Mouse (Mus musculus) midbrain, embryonic 16.5 days (tissue): ENCODE measurements around the gene 1700017B05Rik. TPM values are rescaled to one million over a fixed set of nuclear protein-coding genes. Genes with fewer than 3 reads are reported as not detected.

ENCODE experiments used
- ATAC-seq: fragments of 200-750 bp; cut with Nextera tagmentation; 2 replicates; pipeline ENCODE4 v1.8.0; 2017; ENCODE audit warnings: moderate TSS enrichment
- H3K27ac ChIP-seq: fragments of 300-500 bp; sonication (generic); 2 replicates; pipeline ENCODE4 v1.5.1; 2014; ENCODE audit warnings: mild to moderate bottlenecking, low read length, mixed read lengths
- H3K27me3 ChIP-seq: fragments of 300-500 bp; sonication (generic); 2 replicates; pipeline ENCODE4 v1.6.1; 2014; ENCODE audit warnings: low read depth, low read length, mixed read lengths; ENCODE audit not compliant: control insufficient read depth, insufficient read depth
- H3K36me3 ChIP-seq: fragments of 300-500 bp; sonication (generic); 2 replicates; pipeline ENCODE4 v1.6.1; 2014; ENCODE audit warnings: mild to moderate bottlenecking, low read length, moderate library complexity, mixed read lengths; ENCODE audit not compliant: control insufficient read depth, insufficient read depth
- H3K4me1 ChIP-seq: fragments of 300-500 bp; sonication (generic); 2 replicates; pipeline ENCODE4 v1.6.1; 2014; ENCODE audit warnings: mild to moderate bottlenecking, low read length, mixed read lengths; ENCODE audit not compliant: control insufficient read depth, insufficient read depth
- H3K4me2 ChIP-seq: fragments of 300-500 bp; sonication (generic); 2 replicates; pipeline ENCODE4 v1.6.1; 2014; ENCODE audit warnings: mild to moderate bottlenecking, low read length, mixed read lengths
- H3K4me3 ChIP-seq: fragments of 300-500 bp; sonication (generic); 2 replicates; pipeline ENCODE4 v1.5.1; 2014; ENCODE audit warnings: low read depth, mild to moderate bottlenecking, low read length, moderate library complexity, mixed read lengths
- H3K9ac ChIP-seq: fragments of 300-500 bp; sonication (generic); 2 replicates; pipeline ENCODE4 v1.6.1; 2014; ENCODE audit warnings: low read depth, low read length, mixed read lengths
- H3K9me3 ChIP-seq: fragments of 300-500 bp; sonication (generic); replicated peaks from 2 replicates; pipeline ENCODE4 v1.6.1; 2014; ENCODE audit warnings: mild to moderate bottlenecking, low read length, mixed read lengths; ENCODE audit not compliant: control insufficient read depth, poor library complexity, severe bottlenecking
- WGBS: fragments of 180-500 bp; shearing (Covaris S2); extraction: QIAGEN DNeasy Blood & Tissue Kit; methylation state at CpG from one replicate; pipeline ENCODE4 v1.1.7; 2014; 5-methylcytosine and 5-hydroxymethylcytosine counted together
- polyA plus RNA-seq: library from polyadenylated mRNA; unstranded; fragments of >200 nt; fragmentation: Nextera tagmentation; extraction: Ambion mirVana; gene quantifications from 2 replicates; pipeline ENCODE4 v1.2.1, GENCODE M21; 2015

The 1700017B05Rik gene
- polyA plus RNA-seq, 1 experiment from 2014 or later, result 4.2 TPM

- Histone ChIP-seq H3K9me3 (no peaks in the 10 kb centered on the region), H3K4me3 (no peak overlapping the region), H3K4me2 (no peak overlapping the region), H3K27ac (no peak overlapping the region), H3K36me3 (no peaks in the 10 kb centered on the region), H3K9ac (no peak overlapping the region), H3K4me1 (peaks cover 6% of the 10 kb centered on the region; the same call in 1 of the 2 replicates), H3K27me3 (no peaks in the 10 kb centered on the region; the same call in 1 of the 2 replicates)
- no peak for ATAC-seq
- 26% methylated on average over 10 of the region's 10 CpGs for WGBS
Measured at GRCm38 (mm10) chr9:57268078-57268477, 5.7 kb upstream of the 1700017B05Rik start.

GRCm38 (mm10) chr9:57267421-57267820, 5.0 kb upstream of the 1700017B05Rik start:
- H3K27me3 ChIP-seq, result no peaks in the 10 kb centered on the region; the same call in 1 of the 2 replicates
- H3K36me3 ChIP-seq, result no peaks in the 10 kb centered on the region
- H3K4me1 ChIP-seq, result peaks cover 6% of the 10 kb centered on the region; the same call in 1 of the 2 replicates
- no peaks in the 10 kb centered on the region for H3K9me3 ChIP-seq
- 19% methylated on average over 5 of the region's 5 CpGs for WGBS
- no peak overlapping the region for H3K9ac ChIP-seq
- no peak overlapping the region for H3K4me2 ChIP-seq
- H3K27ac ChIP-seq, result no peak overlapping the region
- H3K4me3 ChIP-seq, result no peak overlapping the region
- no peak for ATAC-seq

- Histone ChIP-seq H3K4me3 (no peak overlapping the region), H3K27me3 (no peaks in the 10 kb centered on the region; the same call in 1 of the 2 replicates), H3K4me1 (peaks cover 14% of the 10 kb centered on the region; the same call in 1 of the 2 replicates), H3K4me2 (no peak overlapping the region), H3K36me3 (no peaks in the 10 kb centered on the region), H3K9ac (no peak overlapping the region), H3K27ac (no peak overlapping the region), H3K9me3 (no peaks in the 10 kb centered on the region)
- 72% methylated on average over 5 of the region's 5 CpGs for WGBS
- no peak for ATAC-seq
Measured at GRCm38 (mm10) chr9:57265125-57265524, 2.7 kb upstream of the 1700017B05Rik start.

GRCm38 (mm10) chr9:57262795-57263684, 628 bp upstream of the 1700017B05Rik start:
- ATAC-seq, result no peak
- Histone ChIP-seq H3K27ac (no peak overlapping the region), H3K27me3 (no peaks in the 10 kb centered on the region; the same call in 1 of the 2 replicates), H3K4me2 (peak overlapping the region; percentile 97), H3K4me3 (peak overlapping the region; percentile 60), H3K4me1 (peaks cover 14% of the 10 kb centered on the region; the same call in 1 of the 2 replicates), H3K36me3 (no peaks in the 10 kb centered on the region), H3K9ac (peak overlapping the region; percentile 77; the same call in 1 of the 2 replicates), H3K9me3 (no peaks in the 10 kb centered on the region)
- WGBS, result 55% methylated on average over 13 of the region's 13 CpGs

GRCm38 (mm10) chr9:57261516-57261912, 898 bp downstream of the 1700017B05Rik start:
- Histone ChIP-seq H3K27ac (no peak overlapping the region), H3K4me1 (peaks cover 8% of the 10 kb centered on the region; the same call in 1 of the 2 replicates), H3K36me3 (no peaks in the 10 kb centered on the region), H3K27me3 (no peaks in the 10 kb centered on the region; the same call in 1 of the 2 replicates), H3K4me3 (peak overlapping the region; percentile 60), H3K4me2 (peak overlapping the region; percentile 97), H3K9ac (peak overlapping the region; percentile 77), H3K9me3 (no peaks in the 10 kb centered on the region)
- ATAC-seq, result peak; percentile 32; the same call in 1 of the 2 replicates
- under 1% methylated on average over 26 of the region's 26 CpGs for WGBS

- WGBS, result 25% methylated on average over 12 of the region's 12 CpGs
- H3K27me3 ChIP-seq, result no peaks in the 10 kb centered on the region; the same call in 1 of the 2 replicates
- no peak overlapping the region for H3K9ac ChIP-seq
- no peak overlapping the region for H3K27ac ChIP-seq
- peaks cover 8% of the 10 kb centered on the region; the same call in 1 of the 2 replicates for H3K4me1 ChIP-seq
- H3K4me2 ChIP-seq, result peak overlapping the region; percentile 97
- H3K4me3 ChIP-seq, result peak overlapping the region; percentile 60
- no peak for ATAC-seq
- no peaks in the 10 kb centered on the region for H3K9me3 ChIP-seq
- no peaks in the 10 kb centered on the region for H3K36me3 ChIP-seq
Measured at GRCm38 (mm10) chr9:57260940-57261339, 1.5 kb downstream of the 1700017B05Rik start.

GRCm38 (mm10) chr9:57259736-57260135, 2.7 kb downstream of the 1700017B05Rik start:
- ATAC-seq, result no peak
- H3K4me1 ChIP-seq, result peaks cover 8% of the 10 kb centered on the region; the same call in 1 of the 2 replicates
- no peak overlapping the region for H3K4me2 ChIP-seq
- no peak overlapping the region for H3K27ac ChIP-seq
- no peaks in the 10 kb centered on the region; the same call in 1 of the 2 replicates for H3K27me3 ChIP-seq
- H3K9me3 ChIP-seq, result no peaks in the 10 kb centered on the region
- no peaks in the 10 kb centered on the region for H3K36me3 ChIP-seq
- no peak overlapping the region for H3K9ac ChIP-seq
- WGBS, result 5% methylated on average over 3 of the region's 3 CpGs
- no peak overlapping the region for H3K4me3 ChIP-seq

- 93% methylated on average over 9 of the region's 9 CpGs for WGBS
- no peak for ATAC-seq
- Histone ChIP-seq H3K27ac (no peak overlapping the region), H3K4me1 (peaks cover 8% of the 10 kb centered on the region; the same call in 1 of the 2 replicates), H3K4me3 (no peak overlapping the region), H3K36me3 (no peaks in the 10 kb centered on the region), H3K27me3 (no peaks in the 10 kb centered on the region), H3K9me3 (no peaks in the 10 kb centered on the region), H3K4me2 (no peak overlapping the region), H3K9ac (no peak overlapping the region)
Measured at GRCm38 (mm10) chr9:57257627-57258026, 4.8 kb downstream of the 1700017B05Rik start.

GRCm38 (mm10) chr9:57256861-57257260, 5.6 kb downstream of the 1700017B05Rik start:
- H3K27ac ChIP-seq, result no peak overlapping the region
- H3K27me3 ChIP-seq, result no peaks in the 10 kb centered on the region
- H3K4me1 ChIP-seq, result peaks cover 8% of the 10 kb centered on the region; the same call in 1 of the 2 replicates
- H3K36me3 ChIP-seq, result no peaks in the 10 kb centered on the region
- H3K9me3 ChIP-seq, result no peaks in the 10 kb centered on the region
- ATAC-seq, result no peak
- H3K4me3 ChIP-seq, result no peak overlapping the region
- H3K4me2 ChIP-seq, result no peak overlapping the region
- 97% methylated on average over 11 of the region's 11 CpGs for WGBS
- no peak overlapping the region for H3K9ac ChIP-seq
